Mouse (Mus musculus) embryonic fibroblast, embryonic 13.5 days (primary cell): Measurements from ENCODE around the gene Chp2.

Source experiments
- CTCF ChIP-seq: IDR thresholded peaks from 2 replicates; pipeline ENCODE4 v1.5.1; 2011; ENCODE audit warnings: mild to moderate bottlenecking, control low read depth, low read length, moderate library complexity, borderline replicate concordance; ENCODE audit not compliant: insufficient read depth
- POLR2A ChIP-seq: IDR thresholded peaks from 2 replicates; pipeline ENCODE4 v1.6.1; 2011; ENCODE audit warnings: low read depth, mild to moderate bottlenecking, control low read depth, low read length, moderate library complexity

DNA sequence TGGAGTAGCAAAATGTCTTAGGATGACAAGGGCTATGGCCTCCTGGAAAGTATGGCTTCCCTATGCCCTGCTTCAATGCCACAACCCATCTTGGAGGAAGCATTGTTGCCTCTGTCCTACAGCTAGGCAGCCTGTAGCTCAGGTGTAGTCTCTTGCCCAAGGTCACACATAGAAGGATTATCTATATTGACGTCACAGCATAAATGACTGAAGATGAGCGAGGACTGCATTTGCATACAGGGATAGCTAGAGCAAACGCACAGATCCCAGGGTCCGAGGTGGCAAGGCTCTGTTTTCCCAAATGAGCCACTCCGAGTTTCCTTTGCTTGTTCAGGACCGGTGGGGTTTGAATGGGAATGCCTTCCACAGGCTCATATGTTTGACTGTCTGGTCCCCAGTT lies 48.6 kb upstream of the Chp2 start:
- TF ChIP-seq CTCF: no peak
- TF ChIP-seq POLR2A: no peak
